Mouse (Mus musculus) thymus, adult 2 months (tissue): ENCODE results near the gene Marveld1. TPM values are rescaled to one million over a fixed set of nuclear protein-coding genes. Genes with fewer than 3 reads are reported as not detected.

ENCODE experiments used
- DNase-seq: peaks from one replicate; pipeline ENCODE4 v3.0.0; 2021
- H3K27ac ChIP-seq: fragments of 200-500 bp; 2 replicates; pipeline ENCODE4 v1.5.1; 2012; ENCODE audit warnings: low read length, control low read depth; ENCODE audit not compliant: control insufficient read depth, insufficient read depth
- H3K27me3 ChIP-seq: fragments of 200-500 bp; 2 replicates; pipeline ENCODE4 v1.6.1; 2012; ENCODE audit warnings: mild to moderate bottlenecking, low read length, moderate library complexity, mixed read lengths; ENCODE audit not compliant: control insufficient read depth, insufficient read depth
- H3K36me3 ChIP-seq: fragments of 200-500 bp; 2 replicates; pipeline ENCODE4 v1.6.1; 2012; ENCODE audit warnings: mild to moderate bottlenecking, low read length, moderate library complexity; ENCODE audit not compliant: control insufficient read depth, insufficient read depth
- H3K4me1 ChIP-seq: fragments of 200-500 bp; replicated peaks from 2 replicates; pipeline ENCODE4 v1.6.1; 2012; ENCODE audit warnings: low read length; ENCODE audit not compliant: control insufficient read depth, insufficient read depth
- H3K4me3 ChIP-seq: fragments of 200-500 bp; 2 replicates; pipeline ENCODE4 v1.5.1; 2012; ENCODE audit warnings: mild to moderate bottlenecking, low read length, control low read depth, moderate library complexity; ENCODE audit not compliant: control insufficient read depth, insufficient read depth
- CTCF ChIP-seq: fragments of 200-500 bp; IDR thresholded peaks from 2 replicates; pipeline ENCODE4 v1.5.1; 2012; ENCODE audit warnings: mild to moderate bottlenecking, control low read depth, low read length, moderate library complexity, borderline replicate concordance; ENCODE audit not compliant: control insufficient read depth, poor library complexity, insufficient read depth; ENCODE audit errors: extremely low read depth
- POLR2A ChIP-seq: fragments of 200-500 bp; IDR thresholded peaks from 2 replicates; pipeline ENCODE4 v1.6.1; 2012; ENCODE audit warnings: mild to moderate bottlenecking, low read length, control low read depth, moderate library complexity; ENCODE audit not compliant: control insufficient read depth, poor library complexity, insufficient read depth; ENCODE audit errors: extremely low read depth
- WGBS: fragments of 180-500 bp; shearing (Covaris S2); methylation state at CpG from one replicate; pipeline ENCODE4 v1.1.7; 2018; 5-methylcytosine and 5-hydroxymethylcytosine counted together
- polyA plus RNA-seq: library from polyadenylated mRNA; depleted of rRNA; stranded (reverse); fragments of >200 nt; gene quantifications from 2 replicates; pipeline ENCODE4 v1.2.3, GENCODE M21; 2012

The Marveld1 gene
- polyA plus RNA-seq, 1 experiment, result 45.7 TPM

- H3K4me1 ChIP-seq, result no peaks in the 10 kb centered on the region
- no peak for DNase-seq
- WGBS, result 96% methylated on average over 4 of the region's 4 CpGs
- H3K27ac ChIP-seq, result no peak overlapping the region
- H3K36me3 ChIP-seq, result no peaks in the 10 kb centered on the region
- TF ChIP-seq POLR2A (no peak), CTCF (no peak)
- H3K27me3 ChIP-seq, result no peaks in the 10 kb centered on the region
- no peak overlapping the region for H3K4me3 ChIP-seq
Measured at GRCm38 (mm10) chr19:42137167-42137672, 10.0 kb upstream of the Marveld1 start.

GRCm38 (mm10) chr19:42138517-42139285 lies 8.5 kb upstream of the Marveld1 start:
- no peaks in the 10 kb centered on the region for H3K36me3 ChIP-seq
- TF ChIP-seq POLR2A (no peak), CTCF (no peak)
- H3K27me3 ChIP-seq, result no peaks in the 10 kb centered on the region
- no peaks in the 10 kb centered on the region for H3K4me1 ChIP-seq
- H3K27ac ChIP-seq, result no peak overlapping the region
- DNase-seq, result no peak
- 90% methylated on average over 15 of the region's 15 CpGs for WGBS
- no peak overlapping the region for H3K4me3 ChIP-seq

DNA sequence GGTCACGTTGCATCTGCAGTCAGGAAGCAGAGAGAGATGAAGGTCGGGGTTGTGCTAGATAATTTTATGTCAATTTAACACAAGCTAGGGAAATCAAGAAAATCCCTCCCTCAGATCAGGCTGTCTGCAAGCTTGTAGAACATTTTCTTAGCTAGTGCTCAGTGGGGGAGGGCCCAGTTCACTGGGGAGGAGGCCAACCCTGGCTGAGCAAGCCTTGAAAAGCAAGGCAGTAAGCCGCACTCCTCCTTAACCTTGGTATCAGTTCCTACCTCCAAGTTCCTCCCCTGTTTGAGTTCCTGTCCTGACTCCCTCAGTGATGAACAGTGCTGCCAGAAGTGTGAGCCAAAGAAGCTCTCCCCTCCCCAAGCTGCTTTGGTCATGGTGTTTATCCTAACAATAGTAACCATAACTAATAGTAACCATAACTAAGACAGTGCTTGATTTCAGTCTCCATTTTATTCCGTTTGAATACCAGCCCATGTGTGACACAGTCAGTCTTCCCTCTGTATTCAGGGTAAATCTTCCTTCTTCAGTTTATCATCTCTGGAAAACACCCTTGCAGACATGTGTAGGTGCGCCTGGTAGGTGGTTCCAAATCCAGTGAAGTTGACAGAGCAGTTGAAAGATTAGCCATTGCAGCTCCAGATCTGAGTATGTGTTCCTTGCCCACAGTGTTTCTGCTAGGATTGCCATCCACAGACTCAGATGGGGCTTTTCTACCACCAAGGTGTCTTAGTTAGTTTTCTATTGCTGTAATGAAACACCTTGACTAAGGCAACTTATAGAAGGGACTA lies 7.3 kb upstream of the Marveld1 start:
- Histone ChIP-seq H3K27me3 (no peaks in the 10 kb centered on the region), H3K4me1 (no peaks in the 10 kb centered on the region), H3K4me3 (no peak overlapping the region), H3K27ac (no peak overlapping the region), H3K36me3 (no peaks in the 10 kb centered on the region)
- DNase-seq, result no peak
- 87% methylated on average over 5 of the region's 5 CpGs for WGBS
- TF ChIP-seq POLR2A (no peak), CTCF (no peak)

- TF ChIP-seq POLR2A (no peak), CTCF (no peak)
- DNase-seq, result no peak
- H3K4me1 ChIP-seq, result peaks cover 5% of the 10 kb centered on the region
- no peaks in the 10 kb centered on the region; the same call in 1 of the 2 replicates for H3K27me3 ChIP-seq
- no peak overlapping the region for H3K27ac ChIP-seq
- H3K36me3 ChIP-seq, result no peaks in the 10 kb centered on the region
- no peak overlapping the region for H3K4me3 ChIP-seq
- 96% methylated on average over 3 of the region's 3 CpGs for WGBS
Measured at GRCm38 (mm10) chr19:42141998-42142397, 5.2 kb upstream of the Marveld1 start.

- peaks cover 7% of the 10 kb centered on the region for H3K4me1 ChIP-seq
- H3K4me3 ChIP-seq, result no peak overlapping the region
- 71% methylated on average over 2 of the region's 2 CpGs for WGBS
- TF ChIP-seq CTCF, result no peak
- TF ChIP-seq POLR2A, result no peak
- H3K27me3 ChIP-seq, result no peaks in the 10 kb centered on the region; the same call in 1 of the 2 replicates
- DNase-seq, result no peak
- H3K36me3 ChIP-seq, result no peaks in the 10 kb centered on the region
- H3K27ac ChIP-seq, result no peak overlapping the region
Measured at GRCm38 (mm10) chr19:42142757-42143156, 4.4 kb upstream of the Marveld1 start.

DNA sequence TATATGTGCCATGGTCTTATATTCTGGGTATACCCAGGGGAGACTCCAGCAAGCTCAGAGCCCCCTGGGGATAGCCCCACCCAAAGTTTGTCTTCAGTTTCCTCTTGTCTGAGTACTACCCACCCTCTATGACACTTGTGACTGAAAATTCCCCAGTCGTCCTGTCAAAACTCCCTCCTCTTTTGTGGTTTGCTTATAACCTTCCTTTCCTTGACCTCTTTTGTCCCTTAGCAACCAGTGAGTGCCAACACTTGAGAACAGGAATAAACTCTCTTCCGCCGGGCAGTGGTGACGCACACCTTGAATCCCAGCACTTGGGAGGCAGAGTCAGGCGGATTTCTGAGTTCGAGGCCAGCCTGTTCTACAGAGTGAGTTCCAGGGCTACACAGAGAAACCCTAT lies 3.1 kb upstream of the Marveld1 start:
- Histone ChIP-seq H3K27me3 (no peaks in the 10 kb centered on the region; the same call in 1 of the 2 replicates), H3K4me3 (no peak overlapping the region), H3K36me3 (no peaks in the 10 kb centered on the region), H3K4me1 (peaks cover 16% of the 10 kb centered on the region), H3K27ac (no peak overlapping the region)
- DNase-seq, result no peak
- WGBS, result 55% methylated on average over 6 of the region's 6 CpGs
- TF ChIP-seq CTCF, result no peak
- no peak for TF ChIP-seq POLR2A
